Mouse (Mus musculus): ENCODE measurements around the gene Il10. TPM values are rescaled to one million over a fixed set of nuclear protein-coding genes. Genes with fewer than 3 reads are reported as not detected.

Gene Il10
- total and polyA plus RNA-seq, 3 experiments: 236 to 903 (median 389) TPM

DNA sequence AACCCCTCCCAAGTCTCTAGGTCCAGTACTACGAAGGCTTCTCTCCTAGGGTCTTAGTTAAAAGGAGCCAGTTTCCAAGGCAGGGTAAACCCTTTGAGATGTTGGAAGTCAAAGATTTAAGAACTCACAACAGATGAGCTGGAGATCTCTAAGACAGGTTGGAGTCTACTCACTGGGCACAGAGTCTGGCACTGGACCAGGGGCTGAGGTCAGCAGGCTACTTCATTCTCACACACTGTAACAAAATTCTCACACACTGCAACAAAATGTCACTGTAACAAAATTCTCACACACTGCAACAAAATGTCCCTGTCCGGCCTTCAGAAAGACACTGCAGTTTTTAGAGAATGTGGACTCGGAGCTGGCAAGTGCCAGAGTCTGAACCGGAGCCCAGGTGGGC lies 24.0 kb downstream of the Il10 start:
- no peak overlapping the region for H3K9ac ChIP-seq (ENCODE audit: insufficient read depth, low read depth)
- no peaks in the 10 kb centered on the region for H3K27me3 ChIP-seq (replicated peaks)
- no peak overlapping the region for H3K4me3 ChIP-seq (replicated peaks in 1 of 3; ENCODE audit: low read depth in 2 of 3, low read length in 2 of 3, poor library complexity in 1 of 3)
- TF ChIP-seq KAT2A (IDR thresholded peaks at IDR 0.05; ENCODE audit: insufficient replicate concordance, low read length) (no peak), JUN (IDR thresholded peaks at IDR 0.05; ENCODE audit: insufficient read depth, low read depth, low read length) (no peak), UBTF (IDR thresholded peaks at IDR 0.05; ENCODE audit: low read depth, low read length) (no peak), USF2 (conservative IDR thresholded peaks at IDR 0.05; ENCODE audit: low read depth, low read length) (no peak), MEF2A (IDR thresholded peaks at IDR 0.05; ENCODE audit: borderline replicate concordance, low read depth, low read length) (no peak), BHLHE40 (IDR thresholded peaks at IDR 0.05; ENCODE audit: low read depth, low read length) (no peak), ZNF384 (IDR thresholded peaks at IDR 0.05; ENCODE audit: low read depth, low read length) (no peak), NRF1 (IDR thresholded peaks at IDR 0.05; ENCODE audit: low read depth, low read length) (no peak), MYC (IDR thresholded peaks at IDR 0.05; ENCODE audit: low read depth, low read length) (no peak), NELFE (IDR thresholded peaks at IDR 0.05; ENCODE audit: low read depth, low read length) (no peak), TBP (conservative IDR thresholded peaks at IDR 0.05; ENCODE audit: low read depth, low read length) (no peak), USF1 (IDR thresholded peaks at IDR 0.05; ENCODE audit: low read depth, low read length) (no peak), CHD2 (IDR thresholded peaks at IDR 0.05; ENCODE audit: low read length) (no peak), MXI1 (IDR thresholded peaks at IDR 0.05; ENCODE audit: low read depth, low read length) (no peak), RCOR1 (conservative IDR thresholded peaks at IDR 0.05; ENCODE audit: low read depth, low read length) (no peak), TCF12 (IDR thresholded peaks at IDR 0.05; ENCODE audit: low read depth, low read length) (no peak), ZC3H11A (IDR thresholded peaks at IDR 0.05; ENCODE audit: low read depth, low read length) (no peak)
- DNase-seq (ENCODE audit: extremely low read depth): no peak
- H3K9me3 ChIP-seq (replicated peaks; ENCODE audit: low read length): peaks cover 7% of the 10 kb centered on the region
- H3K4me1 ChIP-seq (ENCODE audit: control insufficient read depth in 1 of 2, insufficient read depth in 2 of 2): peaks cover 30 to 80% of the 10 kb centered on the region in 2 experiments
- no peak overlapping the region for H3K4me2 ChIP-seq (ENCODE audit: insufficient read depth, low read depth, poor library complexity, severe bottlenecking)
- no peaks in the 10 kb centered on the region for H3K79me2 ChIP-seq (replicated peaks; ENCODE audit: control insufficient read depth, extremely low read depth, insufficient read depth, poor library complexity, severe bottlenecking)
- no peaks in the 10 kb centered on the region for H3K36me3 ChIP-seq (replicated peaks in 1 of 2; ENCODE audit: control insufficient read depth in 1 of 2, insufficient read depth in 1 of 2, low read length in 1 of 2)
- in situ Hi-C loops (cut with MboI; ENCODE audit: low pct_ligation_motif_present, low pct_unique_long_range_greater_than_20kb, low sequenced_read_pairs) (no loop called here), dilution Hi-C loops (cut with MboI; ENCODE audit: extremely low pct_ligation_motif_present, extremely low pct_unique_long_range_greater_than_20kb, low sequenced_read_pairs) (no loop called here)
- no peak overlapping the region for H3K27ac ChIP-seq (ENCODE audit: insufficient read depth, low read depth)

DNA sequence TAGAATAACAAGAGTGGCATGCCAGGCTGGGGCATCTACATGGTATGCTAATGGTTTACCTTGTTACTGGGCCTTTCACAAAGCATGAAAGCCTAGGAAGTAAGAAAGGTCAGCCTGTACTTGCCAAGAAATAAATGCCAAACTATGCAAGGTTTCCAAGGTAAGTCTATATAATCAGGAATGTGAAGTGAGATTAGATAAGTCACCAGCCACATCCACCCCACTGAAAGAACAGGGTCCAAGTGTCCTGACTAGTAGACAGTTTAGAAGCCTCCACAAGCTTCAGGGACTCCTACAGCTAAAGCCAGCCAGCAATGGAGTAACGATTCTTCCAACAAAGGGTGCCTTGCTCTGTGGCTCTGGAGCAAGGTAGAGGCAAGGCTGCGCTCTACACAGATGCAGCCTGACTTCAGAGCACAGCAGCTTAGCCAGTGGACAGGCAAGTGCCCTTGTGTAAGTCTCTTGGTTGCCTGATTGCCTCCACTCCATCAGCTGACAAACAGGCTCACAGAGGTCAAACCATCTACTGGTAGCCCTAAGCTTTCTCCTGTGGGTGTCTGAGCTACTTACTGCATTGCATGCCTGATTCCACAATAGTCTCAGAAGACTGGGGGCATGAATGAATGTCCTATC lies 26.2 kb downstream of the Il10 start:
- Histone ChIP-seq H3K9me3 (replicated peaks; ENCODE audit: low read length) (peaks cover 7% of the 10 kb centered on the region), H3K27ac (ENCODE audit: insufficient read depth, low read depth) (peak overlapping the region; percentile 87), H3K4me1 (ENCODE audit: control insufficient read depth in 1 of 2, insufficient read depth in 2 of 2) (peaks cover 33 to 79% of the 10 kb centered on the region in 2 experiments), H3K4me3 (replicated peaks in 1 of 3; ENCODE audit: low read depth in 2 of 3, low read length in 2 of 3, poor library complexity in 1 of 3) (no peak overlapping the region), H3K79me2 (replicated peaks; ENCODE audit: control insufficient read depth, extremely low read depth, insufficient read depth, poor library complexity, severe bottlenecking) (no peaks in the 10 kb centered on the region), H3K4me2 (ENCODE audit: insufficient read depth, low read depth, poor library complexity, severe bottlenecking) (0 out of 2 replicates have a peak overlapping the region, but pooled peaks have one; percentile 62), H3K36me3 (replicated peaks in 1 of 2; ENCODE audit: control insufficient read depth in 1 of 2, insufficient read depth in 1 of 2, low read length in 1 of 2) (no peaks in the 10 kb centered on the region), H3K27me3 (replicated peaks) (no peaks in the 10 kb centered on the region), H3K9ac (ENCODE audit: insufficient read depth, low read depth) (peak overlapping the region; percentile 12; the same call in 1 of the 2 replicates)
- in situ Hi-C loops (cut with MboI; ENCODE audit: low pct_ligation_motif_present, low pct_unique_long_range_greater_than_20kb, low sequenced_read_pairs): no loop called here
- no peak for DNase-seq (ENCODE audit: extremely low read depth)
- TF ChIP-seq ELF1 (IDR thresholded peaks at IDR 0.05; ENCODE audit: low read depth, low read length) (no peak), ZMIZ1 (IDR thresholded peaks at IDR 0.05; ENCODE audit: low read depth, low read length) (no peak), CHD1 (IDR thresholded peaks at IDR 0.05; ENCODE audit: low read depth, low read length) (no peak), EP300 (IDR thresholded peaks at IDR 0.05; ENCODE audit: low read length) (no peak), POLR2A (IDR thresholded peaks at IDR 0.05; ENCODE audit: low read depth, low read length) (no peak), ETS1 (conservative IDR thresholded peaks at IDR 0.05; ENCODE audit: low read depth, low read length) (no peak), USF1 (IDR thresholded peaks at IDR 0.05; ENCODE audit: low read depth, low read length) (no peak), MXI1 (IDR thresholded peaks at IDR 0.05; ENCODE audit: low read depth, low read length) (no peak), JUND (conservative IDR thresholded peaks at IDR 0.05; ENCODE audit: low read depth, low read length) (no peak), NELFE (IDR thresholded peaks at IDR 0.05; ENCODE audit: low read depth, low read length) (no peak), ZC3H11A (IDR thresholded peaks at IDR 0.05; ENCODE audit: low read depth, low read length) (no peak), ZKSCAN1 (IDR thresholded peaks at IDR 0.05; ENCODE audit: borderline replicate concordance, low read depth, low read length) (no peak), BHLHE40 (IDR thresholded peaks at IDR 0.05; ENCODE audit: low read depth, low read length) (no peak), E2F4 (IDR thresholded peaks at IDR 0.05; ENCODE audit: insufficient replicate concordance, low read depth, low read length) (no peak), SIN3A (IDR thresholded peaks at IDR 0.05; ENCODE audit: low read length) (no peak), MYC (IDR thresholded peaks at IDR 0.05; ENCODE audit: low read depth, low read length) (no peak), IRF4 (IDR thresholded peaks at IDR 0.05; ENCODE audit: low read depth, low read length) (no peak), GABPA (IDR thresholded peaks at IDR 0.05; ENCODE audit: insufficient replicate concordance, low read depth, low read length) (no peak)
- dilution Hi-C loops (cut with MboI; ENCODE audit: extremely low pct_ligation_motif_present, extremely low pct_unique_long_range_greater_than_20kb, low sequenced_read_pairs): no loop called here
